Mouse (Mus musculus) heart, adult 2 months (tissue): ENCODE data around the gene Ctdsp2.

ENCODE experiments used
- CTCF ChIP-seq: fragments of 200-600 bp; IDR thresholded peaks from 2 replicates; pipeline ENCODE4 v1.8.1; 2022; ENCODE audit warnings: antibody characterized with exemption, mild to moderate bottlenecking, moderate library complexity
- EP300 ChIP-seq: fragments of 200-500 bp; IDR thresholded peaks from 2 replicates; pipeline ENCODE4 v1.6.1; 2011; ENCODE audit warnings: low read depth, low read length, control low read depth; ENCODE audit not compliant: insufficient read depth
- POLR2A ChIP-seq: fragments of 200-500 bp; IDR thresholded peaks from 2 replicates; pipeline ENCODE4 v1.6.1; 2011; ENCODE audit warnings: mild to moderate bottlenecking, low read depth, low read length, control low read depth; ENCODE audit not compliant: insufficient read depth

- no peak for TF ChIP-seq POLR2A
- TF ChIP-seq CTCF: no peak
- no peak for TF ChIP-seq EP300
Measured at GRCm38 (mm10) chr10:126930270-126931121, 48.0 kb upstream of the Ctdsp2 start.
